In the genomic region with DNA sequence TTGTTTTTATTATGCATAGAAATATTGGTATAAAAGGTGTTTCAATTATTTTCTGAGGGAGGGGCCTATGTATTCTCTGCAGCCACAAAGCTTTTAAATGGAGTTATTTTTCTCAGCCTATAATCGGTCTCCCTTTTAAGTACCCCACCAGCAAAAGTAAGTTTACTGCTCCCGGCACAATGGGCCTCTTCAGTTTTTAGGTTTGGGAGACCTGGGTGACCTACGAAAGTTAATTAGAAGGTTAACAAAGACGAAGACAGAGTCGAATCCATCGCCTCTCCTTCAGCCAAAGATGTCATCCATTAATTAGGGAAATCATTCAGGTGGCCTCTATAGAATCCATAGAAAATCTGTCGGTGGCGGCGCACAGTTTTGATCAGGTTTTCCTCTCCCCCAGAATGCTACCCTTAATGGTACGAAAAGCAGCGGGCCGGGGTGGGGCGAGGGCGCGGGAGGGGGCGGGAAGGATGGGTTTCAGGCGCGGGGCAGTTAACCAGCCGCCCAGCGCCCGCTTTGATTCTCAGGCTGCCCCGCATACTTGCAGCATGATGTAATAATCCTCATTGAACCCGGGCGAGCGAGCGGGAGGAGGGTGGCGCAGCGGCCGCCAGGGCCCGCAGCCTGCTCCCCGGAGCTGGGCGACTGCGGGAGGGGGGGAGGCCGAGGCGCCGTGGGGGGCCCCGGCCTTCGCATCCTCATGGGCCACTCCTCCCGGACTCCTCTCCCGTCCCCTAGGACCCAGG, we compare ENCODE assay signal across 9 mouse cellular contexts. TPM values are rescaled to one million over a fixed set of nuclear protein-coding genes. Genes with fewer than 3 reads are reported as not detected.
DNase-seq lines count a peak whose midpoint lies in the region; ATAC-seq and TF ChIP-seq lines count a peak whose summit lies in the region.
"Had no signal": no experiment of that assay in that cellular context is flagged by ENCODE, and none has a peak within 500 bp of the region (broad histone marks: within the 10 kb centered on the region; RNA-seq: fewer than 3 reads in every experiment).

No protein-coding gene starts in this region.

- H3K4me2 ChIP-seq in forebrain, embryonic 15.5 days (replicated peaks): peak overlapping the region; percentile 81
- peak overlapping the region; percentile 52 for H3K4me2 ChIP-seq in liver, embryonic 12.5 days
- H3K4me2 ChIP-seq in stomach, embryonic 15.5 days: peak overlapping the region; percentile 63

- peak overlapping the region; percentile 55; the same call in 1 of the 2 replicates for H3K4me3 ChIP-seq in E14TG2a.4 (replicated peaks; ENCODE audit: low read length)
- peak overlapping the region; percentile 46 for H3K4me3 ChIP-seq in forebrain, embryonic 15.5 days
- peak overlapping the region; percentile 30 for H3K4me3 ChIP-seq in liver, embryonic 12.5 days
- peak overlapping the region; percentile 36 for H3K4me3 ChIP-seq in stomach, embryonic 15.5 days (replicated peaks)

- H3K4me1 ChIP-seq in E14TG2a.4 (replicated peaks; ENCODE audit: low read depth, low read length): peaks cover 23% of the 10 kb centered on the region
- H3K4me1 ChIP-seq in forebrain, embryonic 15.5 days: peaks cover 19% of the 10 kb centered on the region
- peaks cover 4% of the 10 kb centered on the region; the same call in 1 of the 2 replicates for H3K4me1 ChIP-seq in liver, embryonic 12.5 days
- peaks cover 10% of the 10 kb centered on the region for H3K4me1 ChIP-seq in stomach, embryonic 15.5 days

- peak; percentile 71 for ATAC-seq in forebrain, embryonic 15.5 days (replicated peaks)
- no peak for ATAC-seq in liver, embryonic 12.5 days
- ATAC-seq in stomach, embryonic 15.5 days (ENCODE audit: insufficient read depth, low FRiP score, low read depth): no peak

- no peaks in the 10 kb centered on the region for H3K9me3 ChIP-seq in E14TG2a.4 (ENCODE audit: low read length)
- no peaks in the 10 kb centered on the region for H3K9me3 ChIP-seq in forebrain, embryonic 15.5 days
- H3K9me3 ChIP-seq in liver, embryonic 12.5 days (replicated peaks): no peaks in the 10 kb centered on the region
- H3K9me3 ChIP-seq in stomach, embryonic 15.5 days: no peaks in the 10 kb centered on the region

- H3K36me3 ChIP-seq in E14TG2a.4 (ENCODE audit: insufficient read depth, low read length): no peaks in the 10 kb centered on the region
- no peaks in the 10 kb centered on the region for H3K36me3 ChIP-seq in forebrain, embryonic 15.5 days
- H3K36me3 ChIP-seq in liver, embryonic 12.5 days: no peaks in the 10 kb centered on the region
- no peaks in the 10 kb centered on the region for H3K36me3 ChIP-seq in stomach, embryonic 15.5 days

- WGBS in forebrain, embryonic 15.5 days: under 1% methylated on average over 39 of the region's 40 CpGs
- WGBS in liver, embryonic 12.5 days (ENCODE audit: insufficient replicate concordance): 2% methylated on average over 38 of the region's 40 CpGs
- under 1% methylated on average over 33 of the region's 40 CpGs for WGBS in stomach, embryonic 15.5 days

- H3K27ac ChIP-seq in forebrain, embryonic 15.5 days (replicated peaks): peak overlapping the region; percentile 61
- no peak overlapping the region for H3K27ac ChIP-seq in liver, embryonic 12.5 days
- H3K27ac ChIP-seq in stomach, embryonic 15.5 days: no peak overlapping the region

- H3K9ac ChIP-seq in forebrain, embryonic 15.5 days (replicated peaks): peak overlapping the region; percentile 69
- no peak overlapping the region for H3K9ac ChIP-seq in liver, embryonic 12.5 days
- H3K9ac ChIP-seq in stomach, embryonic 15.5 days: no peak overlapping the region

- DNase-seq in adrenal gland, postnatal 25 days: peak; percentile 16
- no peak for DNase-seq in adrenal gland, postnatal 4 days (ENCODE audit: low spot score in 2 of 2)
- no peak for DNase-seq in spleen, postnatal 10 days (ENCODE audit: low spot score in 2 of 2)
- DNase-seq in ovary, postnatal 14 days (ENCODE audit: low spot score): no peak

- no peak for TF ChIP-seq CTCF in E14TG2a.4 (conservative IDR thresholded peaks at IDR 0.05; ENCODE audit: low read length)

- H3K27me3 ChIP-seq in E14TG2a.4 (ENCODE audit: insufficient read depth, low read length): peaks cover 79% of the 10 kb centered on the region
- H3K27me3 ChIP-seq in forebrain, embryonic 15.5 days: 0 out of 2 replicates have a peak, but pooled peaks cover 4% of the 10 kb centered on the region
- H3K27me3 ChIP-seq in liver, embryonic 12.5 days (replicated peaks): peaks cover 99% of the 10 kb centered on the region
- H3K27me3 ChIP-seq in stomach, embryonic 15.5 days (replicated peaks): peaks cover 73% of the 10 kb centered on the region

RNA-seq across cellular contexts. Expression of a gene that starts 30.2 kb away (rescaled TPM):
- 27.4 TPM in 2 replicates for total RNA-seq in adrenal gland, postnatal 25 days (2021)
- 10 to 100 TPM; 24.8 to 27.3 TPM for total RNA-seq in adrenal gland, postnatal 4 days (2021)
- 50.8 and 51.5 TPM in 2 replicates for polyA plus RNA-seq in forebrain, embryonic 15.5 days (2015; fragmentation: Nextera tagmentation; extraction: Ambion mirVana)
- polyA plus RNA-seq in liver, embryonic 12.5 days (2016; fragmentation: Nextera tagmentation; extraction: Ambion mirVana): 19.9 and 20.1 TPM in 2 replicates
- polyA plus RNA-seq in stomach, embryonic 15.5 days (2015; fragmentation: Nextera tagmentation; extraction: Ambion mirVana): 13.0 and 13.2 TPM in 2 replicates

RNA-seq across cellular contexts. Expression of a gene that starts 30.4 kb away (rescaled TPM):
- total RNA-seq in adrenal gland, postnatal 25 days (2021): not detected in 2 replicates
- total RNA-seq in adrenal gland, postnatal 4 days (2021): not detected
- polyA plus RNA-seq in forebrain, embryonic 15.5 days (2015; fragmentation: Nextera tagmentation; extraction: Ambion mirVana): 35.4 and 40.5 TPM in 2 replicates
- polyA plus RNA-seq in liver, embryonic 12.5 days (2016; fragmentation: Nextera tagmentation; extraction: Ambion mirVana): not detected in 2 replicates
- polyA plus RNA-seq in stomach, embryonic 15.5 days (2015; fragmentation: Nextera tagmentation; extraction: Ambion mirVana): 0.14 TPM in 1 of 2 replicates, not detected in the other
- total RNA-seq: heart, postnatal 10 days had no signal

Comparison
In these comparisons a context has a peak if more than half of its experiments do, and no peak if none do; other contexts are left out.
1. RNA of a gene that starts 30.4 kb away (polyA plus RNA-seq): 35.4 to 40.5 TPM in forebrain, embryonic 15.5 days; 0.14 TPM in stomach, embryonic 15.5 days and not detected in liver, embryonic 12.5 days; every median in the first group is over 10 times any median in the second.
2. Peak in every context shown above with its lines, with median percentiles within 50 percentile points of each other: H3K4me3 ChIP-seq and H3K4me2 ChIP-seq.